In the genomic region with DNA sequence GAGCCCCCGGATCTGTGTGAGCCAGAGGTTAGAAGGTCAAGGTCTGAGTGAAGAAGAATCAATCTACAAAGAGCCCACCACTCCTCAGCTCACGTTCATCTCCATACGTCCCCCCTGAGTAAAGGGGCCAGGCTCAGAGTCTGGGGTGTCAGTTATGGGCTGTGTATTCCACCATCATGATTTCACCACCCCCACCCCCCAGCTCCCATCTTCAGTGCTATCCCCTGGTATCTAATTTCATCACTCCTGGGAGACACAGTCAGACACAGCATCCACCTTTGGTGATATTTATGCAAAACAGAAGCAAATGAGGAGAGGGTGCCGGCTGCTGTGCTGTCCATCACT, we compare ENCODE assay signal across 26 mouse cellular contexts.
A peak's percentile ranks its signal among the peaks of the same experiment; 100 is the strongest.
DNase-seq lines count a peak whose midpoint lies in the region; ATAC-seq lines count a peak whose summit lies in the region.
"Had no signal": no experiment of that assay in that cellular context is flagged by ENCODE, and none has a peak within 500 bp of the region (broad histone marks: within the 10 kb centered on the region; RNA-seq: fewer than 3 reads in every experiment).

No protein-coding gene starts in this region.

- H3K9ac ChIP-seq in midbrain, embryonic 13.5 days (replicated peaks): no peak overlapping the region; the same call in 1 of the 2 replicates
- H3K9ac ChIP-seq in hindbrain, embryonic 11.5 days (ENCODE audit: low read depth, low read length): no peak overlapping the region
- H3K9ac ChIP-seq in hindbrain, embryonic 13.5 days: no peak overlapping the region
- no peak overlapping the region for H3K9ac ChIP-seq in midbrain, embryonic 16.5 days (ENCODE audit: low read depth, low read length)
- no peak overlapping the region for H3K9ac ChIP-seq in intestine, embryonic 15.5 days
- H3K9ac ChIP-seq: embryonic facial prominence, embryonic 15.5 days; heart, embryonic 15.5 days; limb, embryonic 13.5 days; lung, embryonic 15.5 days; midbrain, embryonic 12.5 days had no signal

- H3K4me1 ChIP-seq in midbrain, embryonic 13.5 days (replicated peaks): peaks cover 23% of the 10 kb centered on the region
- peaks cover 10% of the 10 kb centered on the region for H3K4me1 ChIP-seq in midbrain, embryonic 10.5 days
- H3K4me1 ChIP-seq in hindbrain, embryonic 11.5 days (replicated peaks; ENCODE audit: control insufficient read depth, insufficient read depth, low read length): no peaks in the 10 kb centered on the region
- H3K4me1 ChIP-seq in hindbrain, embryonic 13.5 days (replicated peaks): peaks cover 32% of the 10 kb centered on the region
- H3K4me1 ChIP-seq in midbrain, embryonic 16.5 days (ENCODE audit: control insufficient read depth, insufficient read depth, low read length): peaks cover 14% of the 10 kb centered on the region
- no peaks in the 10 kb centered on the region for H3K4me1 ChIP-seq in intestine, embryonic 15.5 days (replicated peaks)
- H3K4me1 ChIP-seq: embryonic facial prominence, embryonic 15.5 days; heart, embryonic 10.5 days; heart, embryonic 15.5 days; limb, embryonic 13.5 days; lung, embryonic 15.5 days had no signal

- no peak for DNase-seq in midbrain, embryonic 10.5 days (ENCODE audit: low spot score)
- no peak for DNase-seq in hindbrain, embryonic 11.5 days (ENCODE audit: low spot score)
- DNase-seq in thymus, postnatal 10 days (ENCODE audit: low spot score in 2 of 2): no peak
- no peak for DNase-seq in kidney, adult 18-20 months
- DNase-seq: adrenal gland, postnatal 36 days; B cell, adult 2 months; cerebellum, postnatal 25 days; gastrocnemius, postnatal 25 days; heart, adult 11 months; kidney, adult 8-10 months; kidney, postnatal 4 days; right cerebral cortex, adult 18-20 months had no signal

- ATAC-seq in midbrain, embryonic 13.5 days: peak; percentile 49
- ATAC-seq in hindbrain, embryonic 11.5 days (ENCODE audit: low FRiP score): peak; percentile 19; the same call in 1 of the 2 replicates
- 0 out of 2 replicates have a peak, but pooled peaks have one; percentile 22 for ATAC-seq in hindbrain, embryonic 13.5 days (ENCODE audit: low FRiP score)
- ATAC-seq in midbrain, embryonic 16.5 days: no peak
- no peak for ATAC-seq in intestine, embryonic 15.5 days

- H3K4me2 ChIP-seq in midbrain, embryonic 13.5 days (replicated peaks): 0 out of 2 replicates have a peak overlapping the region, but pooled peaks have one; percentile 5
- no peak overlapping the region for H3K4me2 ChIP-seq in hindbrain, embryonic 11.5 days (replicated peaks; ENCODE audit: low read depth, low read length)
- H3K4me2 ChIP-seq in hindbrain, embryonic 13.5 days: 0 out of 2 replicates have a peak overlapping the region, but pooled peaks have one; percentile 4
- no peak overlapping the region for H3K4me2 ChIP-seq in midbrain, embryonic 16.5 days (ENCODE audit: low read length)
- H3K4me2 ChIP-seq in intestine, embryonic 15.5 days (replicated peaks): no peak overlapping the region
- H3K4me2 ChIP-seq: embryonic facial prominence, embryonic 15.5 days; heart, embryonic 15.5 days; limb, embryonic 13.5 days; liver, embryonic 11.5 days; lung, embryonic 15.5 days; midbrain, embryonic 12.5 days had no signal

- peak overlapping the region; percentile 45; the same call in 1 of the 2 replicates for H3K27ac ChIP-seq in midbrain, embryonic 13.5 days
- H3K27ac ChIP-seq in midbrain, embryonic 10.5 days (replicated peaks): no peak overlapping the region
- no peak overlapping the region for H3K27ac ChIP-seq in hindbrain, embryonic 11.5 days (ENCODE audit: low read depth, low read length)
- H3K27ac ChIP-seq in hindbrain, embryonic 13.5 days: peak overlapping the region; percentile 77
- H3K27ac ChIP-seq in midbrain, embryonic 16.5 days (ENCODE audit: low read length): peak overlapping the region; percentile 18; the same call in 1 of the 2 replicates
- no peak overlapping the region for H3K27ac ChIP-seq in intestine, embryonic 15.5 days
- H3K27ac ChIP-seq: embryonic facial prominence, embryonic 10.5 days; embryonic facial prominence, embryonic 15.5 days; heart, embryonic 10.5 days; heart, embryonic 15.5 days; kidney, postnatal 0 days; limb, embryonic 13.5 days; lung, embryonic 15.5 days had no signal

- H3K36me3 ChIP-seq in midbrain, embryonic 13.5 days: no peaks in the 10 kb centered on the region
- no peaks in the 10 kb centered on the region for H3K36me3 ChIP-seq in midbrain, embryonic 10.5 days
- H3K36me3 ChIP-seq in hindbrain, embryonic 11.5 days (ENCODE audit: control insufficient read depth, insufficient read depth, low read length): no peaks in the 10 kb centered on the region
- H3K36me3 ChIP-seq in hindbrain, embryonic 13.5 days: no peaks in the 10 kb centered on the region
- H3K36me3 ChIP-seq in midbrain, embryonic 16.5 days (ENCODE audit: control insufficient read depth, insufficient read depth, low read length): no peaks in the 10 kb centered on the region
- no peaks in the 10 kb centered on the region for H3K36me3 ChIP-seq in intestine, embryonic 15.5 days
- H3K36me3 ChIP-seq: embryonic facial prominence, embryonic 10.5 days; embryonic facial prominence, embryonic 15.5 days; heart, embryonic 10.5 days; heart, embryonic 15.5 days; limb, embryonic 13.5 days; lung, embryonic 15.5 days; midbrain, embryonic 12.5 days had no signal

- H3K9me3 ChIP-seq in midbrain, embryonic 13.5 days: no peaks in the 10 kb centered on the region
- H3K9me3 ChIP-seq in midbrain, embryonic 10.5 days (replicated peaks): no peaks in the 10 kb centered on the region
- H3K9me3 ChIP-seq in hindbrain, embryonic 11.5 days (ENCODE audit: control insufficient read depth, low read length): no peaks in the 10 kb centered on the region
- H3K9me3 ChIP-seq in hindbrain, embryonic 13.5 days: no peaks in the 10 kb centered on the region
- no peaks in the 10 kb centered on the region for H3K9me3 ChIP-seq in midbrain, embryonic 16.5 days (replicated peaks; ENCODE audit: control insufficient read depth, low read length, poor library complexity, severe bottlenecking)
- no peaks in the 10 kb centered on the region for H3K9me3 ChIP-seq in intestine, embryonic 15.5 days
- H3K9me3 ChIP-seq: embryonic facial prominence, embryonic 10.5 days; embryonic facial prominence, embryonic 15.5 days; heart, embryonic 10.5 days; heart, embryonic 15.5 days; limb, embryonic 13.5 days; lung, embryonic 15.5 days; midbrain, embryonic 12.5 days had no signal

- no peaks in the 10 kb centered on the region for H3K27me3 ChIP-seq in midbrain, embryonic 13.5 days
- no peaks in the 10 kb centered on the region for H3K27me3 ChIP-seq in midbrain, embryonic 10.5 days (ENCODE audit: low read depth, poor library complexity, severe bottlenecking)
- H3K27me3 ChIP-seq in hindbrain, embryonic 11.5 days (ENCODE audit: control insufficient read depth, insufficient read depth, low read length): no peaks in the 10 kb centered on the region
- H3K27me3 ChIP-seq in hindbrain, embryonic 13.5 days: no peaks in the 10 kb centered on the region
- no peaks in the 10 kb centered on the region for H3K27me3 ChIP-seq in midbrain, embryonic 16.5 days (ENCODE audit: control insufficient read depth, insufficient read depth, low read depth, low read length)
- no peaks in the 10 kb centered on the region for H3K27me3 ChIP-seq in intestine, embryonic 15.5 days (replicated peaks)
- H3K27me3 ChIP-seq: embryonic facial prominence, embryonic 15.5 days; heart, embryonic 15.5 days; lung, embryonic 15.5 days had no signal

- H3K4me3 ChIP-seq in midbrain, embryonic 13.5 days (replicated peaks): no peak overlapping the region
- H3K4me3 ChIP-seq in midbrain, embryonic 10.5 days: no peak overlapping the region
- H3K4me3 ChIP-seq in hindbrain, embryonic 11.5 days (ENCODE audit: low read depth, low read length): no peak overlapping the region
- H3K4me3 ChIP-seq in hindbrain, embryonic 13.5 days: no peak overlapping the region
- H3K4me3 ChIP-seq in midbrain, embryonic 16.5 days (ENCODE audit: low read depth, low read length): no peak overlapping the region
- no peak overlapping the region for H3K4me3 ChIP-seq in intestine, embryonic 15.5 days (replicated peaks)
- H3K4me3 ChIP-seq: embryonic facial prominence, embryonic 10.5 days; embryonic facial prominence, embryonic 15.5 days; heart, embryonic 10.5 days; heart, embryonic 15.5 days; limb, embryonic 13.5 days; lung, embryonic 15.5 days; midbrain, embryonic 12.5 days; myocyte had no signal

- WGBS in midbrain, embryonic 13.5 days: 47% methylated on average over 4 of the region's 4 CpGs
- WGBS in midbrain, embryonic 10.5 days: 60% methylated on average over 4 of the region's 4 CpGs
- WGBS in hindbrain, embryonic 11.5 days: 44% methylated on average over 4 of the region's 4 CpGs
- 34% methylated on average over 4 of the region's 4 CpGs for WGBS in hindbrain, embryonic 13.5 days
- 45% methylated on average over 4 of the region's 4 CpGs for WGBS in midbrain, embryonic 16.5 days
- 46% methylated on average over 4 of the region's 4 CpGs for WGBS in intestine, embryonic 15.5 days

Comparison
In these comparisons a context has a peak if more than half of its experiments do, and no peak if none do; other contexts are left out.
1. ATAC-seq: peak in midbrain, embryonic 13.5 days (single experiment), hindbrain, embryonic 11.5 days (single experiment) and hindbrain, embryonic 13.5 days (single experiment); none in midbrain, embryonic 16.5 days (single experiment) and intestine, embryonic 15.5 days (single experiment).
2. H3K27ac ChIP-seq: peak in midbrain, embryonic 13.5 days (single experiment), hindbrain, embryonic 13.5 days (single experiment) and midbrain, embryonic 16.5 days (single experiment); none in midbrain, embryonic 10.5 days (single experiment), hindbrain, embryonic 11.5 days (single experiment) and intestine, embryonic 15.5 days (single experiment).
3. H3K4me2 ChIP-seq: peak in midbrain, embryonic 13.5 days (single experiment) and hindbrain, embryonic 13.5 days (single experiment); none in hindbrain, embryonic 11.5 days (single experiment), midbrain, embryonic 16.5 days (single experiment) and intestine, embryonic 15.5 days (single experiment).